Mouse (Mus musculus) adrenal gland, adult 2 months (tissue): ENCODE data around the gene Pi4k2a. TPM values are rescaled to one million over a fixed set of nuclear protein-coding genes. Genes with fewer than 3 reads are reported as not detected.

Source experiments
- DNase-seq: peaks from one replicate; pipeline ENCODE4 v3.0.0; 2021
- long read RNA-seq: library from polyadenylated mRNA; stranded (forward); transcript quantifications from one replicate; pipeline ENCODE4 v2.0.0, GENCODE M21; 2021
- polyA plus RNA-seq: library from polyadenylated mRNA; depleted of rRNA; stranded (reverse); fragments of >200 nt; gene quantifications from 2 replicates; pipeline ENCODE4 v1.2.3, GENCODE M21; 2012; rRNA removed
- total RNA-seq, 2 experiments: library from RNA; stranded (reverse); gene quantifications; 2 replicates each; pipeline ENCODE4 v1.2.3; 2021

Pi4k2a gene
- total RNA-seq (10 to 100 TPM; 62.3 to 69.9 TPM), polyA plus RNA-seq (43.7 and 44.5 TPM in 2 replicates)
- long read RNA-seq, transcript Pi4k2a-202 (10 exons, 1,939 nt): minor isoform, 16 of 62 reads
- long read RNA-seq, transcript Pi4k2a-201 (9 exons, 3,604 nt): major isoform, 34 of 62 reads
- long read RNA-seq, partial matches to known transcripts: 9 of 62 reads
- long read RNA-seq, other reads (novel, unspliced or antisense): 3 of 62 reads

- DNase-seq: peak; percentile 100
Measured at GRCm38 (mm10) chr19:42089748-42090595, at the start of gene Pi4k2a. Gene Pi4k2a (plus strand): TSS chr19:42090470.

DNA sequence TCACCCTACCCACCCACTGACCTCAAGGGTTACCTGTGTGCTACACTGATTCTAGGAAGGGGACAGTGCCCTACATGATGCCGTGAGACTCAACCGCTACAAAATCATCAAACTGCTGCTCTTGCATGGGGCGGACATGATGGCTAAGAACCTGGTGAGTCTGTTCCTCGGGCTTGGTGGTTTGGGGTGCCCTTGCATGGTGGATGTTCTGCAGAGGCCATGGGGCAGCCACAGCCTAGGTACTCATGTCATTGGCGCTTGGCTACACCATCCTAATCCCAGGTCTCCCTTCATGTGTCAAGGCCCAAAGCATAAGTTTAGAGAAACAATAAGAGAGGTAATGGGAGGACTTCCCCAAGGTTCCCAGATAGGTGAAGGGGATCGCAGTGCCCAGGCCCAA is 46.3 kb upstream of the Pi4k2a start:
- DNase-seq: no peak

GRCm38 (mm10) chr19:42045269-42046102 is 44.8 kb upstream of the Pi4k2a start, which contains the start of gene Hoga1:
Gene Hoga1 (plus strand): TSS chr19:42045610.
- DNase-seq: peak; percentile 87

DNA sequence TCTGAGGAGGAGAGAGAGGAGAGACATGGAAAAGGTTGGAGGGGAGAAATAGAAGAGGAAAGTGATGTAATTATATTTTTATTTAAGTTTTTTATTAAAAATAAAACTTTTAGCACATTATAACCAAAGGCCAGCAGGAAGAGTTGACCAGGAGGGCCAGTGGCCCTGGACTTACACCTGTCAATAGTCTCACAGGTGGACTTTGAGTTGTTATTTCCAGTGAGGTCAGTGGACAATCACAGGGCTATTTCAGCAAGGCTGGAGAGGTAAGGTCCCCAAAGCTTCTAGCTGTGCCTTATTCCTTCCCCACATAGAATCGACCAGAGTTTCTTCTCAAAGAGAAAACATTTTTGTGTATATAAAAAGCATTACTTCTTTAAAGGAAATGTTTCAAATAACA is 40.0 kb upstream of the Pi4k2a start:
- DNase-seq: no peak

DNA sequence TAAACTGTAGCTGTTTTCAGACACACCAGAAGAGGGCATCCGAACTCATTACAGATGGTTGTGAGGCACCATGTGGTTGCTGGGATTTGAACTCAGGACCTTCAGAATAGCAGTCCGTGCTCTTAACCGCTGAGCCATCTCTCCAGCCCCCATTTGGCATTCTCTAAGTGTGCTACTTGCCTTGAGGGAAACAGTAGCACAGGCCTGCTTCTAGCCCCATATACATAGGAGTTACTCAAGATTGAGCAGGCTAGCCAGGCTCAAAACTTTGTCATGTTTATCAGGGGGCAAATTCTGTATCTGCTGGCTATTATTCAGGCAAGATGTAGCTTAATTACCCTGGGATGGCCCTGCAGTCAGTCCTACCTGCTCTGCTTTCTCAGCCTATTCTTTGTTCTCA is 38.9 kb upstream of the Pi4k2a start:
- DNase-seq: no peak

GRCm38 (mm10) chr19:42051948-42052347 is 38.3 kb upstream of the Pi4k2a start, which contains the start of gene 4933411K16Rik:
Gene 4933411K16Rik (plus strand): TSS chr19:42052248.
- DNase-seq: no peak

- DNase-seq: no peak
Measured at GRCm38 (mm10) chr19:42054255-42054654, 36.0 kb upstream of the Pi4k2a start.

DNA sequence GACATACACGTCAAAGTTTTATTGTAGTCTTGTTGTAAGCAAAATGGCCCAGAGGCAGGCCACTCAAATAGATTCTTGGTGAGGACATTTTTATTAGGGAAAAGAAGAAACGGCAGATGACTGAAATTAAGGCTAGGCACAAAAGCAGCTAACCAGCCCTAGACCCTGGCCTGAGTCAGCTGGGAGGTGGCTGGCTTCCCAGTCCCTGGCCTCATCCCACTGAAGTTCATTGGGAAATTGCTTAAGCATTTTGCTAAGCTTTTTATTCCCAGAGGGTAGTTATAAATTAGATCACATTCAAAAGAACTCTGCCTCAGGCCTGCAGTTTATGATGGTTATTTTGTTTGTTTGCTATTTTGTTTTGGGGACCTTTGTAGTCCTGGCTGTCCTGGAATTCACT is 34.4 kb upstream of the Pi4k2a start:
- peak; percentile 55 for DNase-seq

GRCm38 (mm10) chr19:42056719-42057409 is 33.4 kb upstream of the Pi4k2a start:
- DNase-seq: no peak

DNA sequence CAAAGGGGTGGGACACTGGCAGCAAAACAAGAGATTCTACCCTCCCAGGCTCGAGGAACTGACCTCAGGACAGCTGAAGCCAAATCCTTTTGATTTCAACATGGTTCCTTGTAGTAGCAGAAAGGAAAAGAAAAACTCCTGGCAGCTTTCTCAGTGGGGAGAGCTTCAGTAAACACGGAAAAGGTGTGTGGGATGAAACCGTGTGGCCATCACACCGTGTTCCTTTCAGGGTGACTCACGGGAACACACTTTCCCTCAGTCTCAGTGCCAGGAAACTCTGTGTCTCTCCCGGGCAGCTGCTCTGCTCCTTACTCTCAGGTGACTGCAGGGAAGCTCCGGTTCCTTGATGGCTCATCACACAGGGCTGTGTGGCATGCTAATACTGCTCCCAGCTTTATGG is 31.8 kb upstream of the Pi4k2a start:
- no peak for DNase-seq

DNA sequence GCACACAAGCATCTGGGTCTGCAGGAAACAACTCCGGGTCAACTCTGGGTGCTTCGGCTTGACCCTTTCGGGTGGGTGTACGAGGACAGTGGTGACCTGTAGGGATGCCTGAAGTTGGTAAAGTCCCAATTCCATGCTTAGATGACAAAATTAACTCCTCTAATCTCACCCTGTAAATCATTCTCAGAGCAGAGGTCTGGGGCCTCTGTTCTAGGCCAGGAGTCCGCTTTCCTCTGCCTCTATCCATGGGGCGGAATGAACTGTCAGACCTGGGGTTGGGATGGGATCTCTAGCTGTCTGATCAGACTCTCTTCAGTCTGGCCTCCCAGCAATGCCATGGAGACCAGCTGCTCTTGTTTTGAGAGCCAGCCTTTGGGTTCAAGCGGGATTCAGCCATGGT is 28.8 kb upstream of the Pi4k2a start:
- DNase-seq: no peak

DNA sequence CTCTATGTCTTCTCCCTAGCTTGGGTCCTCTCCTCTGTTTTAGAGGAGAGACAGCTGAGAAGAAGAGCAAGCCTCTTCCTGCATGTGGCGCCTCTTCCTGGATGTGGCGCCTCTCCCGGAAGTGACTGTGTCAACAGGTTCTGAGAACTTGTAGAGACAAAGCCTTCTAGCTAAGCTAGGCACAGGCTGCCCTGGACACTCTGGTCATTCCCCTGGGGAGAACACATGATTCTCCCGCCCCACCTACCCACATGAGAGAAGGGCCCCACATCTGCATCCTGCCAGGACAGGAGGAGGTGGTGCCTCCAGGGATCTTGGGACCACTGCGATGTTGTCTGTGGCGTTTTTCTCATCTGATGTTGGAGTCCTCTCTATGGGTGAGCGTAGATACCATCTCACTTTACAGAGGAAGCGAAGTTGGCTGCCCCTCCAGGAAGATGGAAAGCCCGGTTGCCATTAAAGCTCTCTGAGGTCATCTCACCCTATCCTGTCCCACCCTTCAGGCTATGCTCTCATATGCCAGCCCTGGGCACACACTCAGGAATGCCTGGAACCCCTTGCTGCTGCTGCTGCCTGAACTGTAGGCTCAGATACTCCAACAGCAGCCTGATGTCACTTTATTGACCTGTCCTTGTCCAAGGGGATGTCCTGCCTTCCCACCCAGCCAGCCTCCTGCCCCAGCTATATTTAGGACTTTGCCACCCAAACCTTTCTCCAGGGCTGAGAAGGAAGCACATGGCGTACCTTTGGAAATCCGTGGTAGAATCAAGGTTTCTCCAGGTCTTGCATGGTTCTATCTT is 21.6 kb upstream of the Pi4k2a start:
- no peak for DNase-seq

GRCm38 (mm10) chr19:42069241-42069525 is 21.1 kb upstream of the Pi4k2a start:
- DNase-seq: peak; percentile 43

DNA sequence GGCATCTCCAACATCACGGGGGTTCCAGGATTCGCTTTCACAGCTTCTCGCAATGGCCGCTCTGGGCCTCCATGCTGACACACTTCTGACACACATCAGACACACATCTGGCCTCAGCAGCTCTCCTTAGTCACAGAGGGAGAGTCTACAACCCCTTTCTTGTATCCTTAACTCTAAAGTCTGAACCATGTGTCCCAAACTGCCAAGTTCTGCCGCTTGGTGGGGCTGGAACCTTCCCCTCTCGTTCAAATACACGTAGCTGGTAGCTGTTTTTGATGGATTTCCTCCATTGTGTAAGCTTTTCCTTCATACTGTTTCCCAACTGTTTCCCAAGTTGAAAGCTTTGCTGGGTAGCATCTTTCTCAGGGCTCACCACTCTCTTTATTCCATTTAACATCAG is 19.0 kb upstream of the Pi4k2a start:
- DNase-seq: no peak

GRCm38 (mm10) chr19:42071886-42072608 is 18.2 kb upstream of the Pi4k2a start:
- no peak for DNase-seq

DNA sequence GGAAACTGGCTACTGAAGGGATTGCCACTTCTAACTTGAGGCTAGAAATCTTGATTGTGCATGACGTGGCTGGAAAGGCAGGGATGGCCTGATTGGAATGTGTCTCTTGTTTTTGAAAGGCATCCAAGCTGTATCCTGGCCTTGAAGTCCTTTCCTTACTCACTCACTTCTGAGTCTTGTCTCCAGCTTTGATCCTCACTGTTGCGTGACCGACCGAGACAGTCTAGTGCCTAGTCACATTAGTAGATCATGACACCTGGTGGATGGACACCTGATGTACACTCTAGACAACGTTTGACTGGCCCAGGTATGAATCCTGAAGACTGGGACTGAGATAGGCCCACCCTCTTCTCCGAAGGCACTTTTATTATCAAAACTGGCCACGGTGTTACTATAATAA is 17.5 kb upstream of the Pi4k2a start:
- DNase-seq: peak; percentile 70

- DNase-seq: peak; percentile 38
Measured at GRCm38 (mm10) chr19:42075051-42075450, 15.2 kb upstream of the Pi4k2a start.

GRCm38 (mm10) chr19:42075992-42076391 is 14.3 kb upstream of the Pi4k2a start:
- DNase-seq: no peak

- no peak for DNase-seq
Measured at GRCm38 (mm10) chr19:42078566-42078965, 11.7 kb upstream of the Pi4k2a start.

DNA sequence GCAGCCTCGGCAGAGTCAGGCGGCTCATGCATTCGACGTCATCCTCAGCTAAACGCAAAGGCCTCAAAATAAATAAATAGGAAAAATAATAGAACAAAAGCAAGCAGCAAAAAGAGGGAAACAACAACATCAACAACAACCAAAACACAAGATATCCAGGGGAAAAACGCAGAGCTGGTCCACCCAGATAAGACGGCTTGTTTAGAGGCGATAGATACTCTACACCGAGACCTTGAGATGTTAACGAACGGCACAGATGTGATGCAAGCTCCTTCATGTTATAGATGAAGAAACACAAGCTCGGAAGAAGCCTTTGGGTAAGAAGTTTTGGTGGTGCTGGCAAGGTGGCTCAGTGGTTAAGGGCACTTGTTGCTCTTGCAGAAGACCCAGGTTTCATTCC is 11.3 kb upstream of the Pi4k2a start:
- no peak for DNase-seq

GRCm38 (mm10) chr19:42079950-42080349 is 10.3 kb upstream of the Pi4k2a start:
- peak; percentile 64 for DNase-seq
